Mouse (Mus musculus) limb, embryonic 15.5 days (tissue): ENCODE results near the gene Plekhb2. TPM values are rescaled to one million over a fixed set of nuclear protein-coding genes. Genes with fewer than 3 reads are reported as not detected.

Experiments used
- ATAC-seq: fragments of 200-750 bp; cut with Nextera tagmentation; 2 replicates; pipeline ENCODE4 v1.8.0; 2017; ENCODE audit warnings: low read depth, moderate TSS enrichment; ENCODE audit not compliant: insufficient number of reproducible peaks, low FRiP score, low TSS enrichment
- H3K27ac ChIP-seq: fragments of 300-500 bp; sonication (generic); 2 replicates; pipeline ENCODE4 v1.5.1; 2015; ENCODE audit warnings: moderate library complexity, mild to moderate bottlenecking, inconsistent platforms
- H3K27me3 ChIP-seq: fragments of 300-500 bp; sonication (generic); 2 replicates; pipeline ENCODE4 v1.6.1; 2015; ENCODE audit warnings: inconsistent platforms
- H3K36me3 ChIP-seq: fragments of 300-500 bp; sonication (generic); 2 replicates; pipeline ENCODE4 v1.6.1; 2015; ENCODE audit warnings: inconsistent platforms
- H3K4me1 ChIP-seq: fragments of 300-500 bp; sonication (generic); 2 replicates; pipeline ENCODE4 v1.6.1; 2015; ENCODE audit warnings: inconsistent platforms
- H3K4me2 ChIP-seq: fragments of 300-500 bp; sonication (generic); 2 replicates; pipeline ENCODE4 v1.6.1; 2015; ENCODE audit warnings: mild to moderate bottlenecking, inconsistent platforms
- H3K4me3 ChIP-seq: fragments of 300-500 bp; sonication (generic); 2 replicates; pipeline ENCODE4 v1.5.1; 2015; ENCODE audit warnings: mild to moderate bottlenecking, inconsistent platforms
- H3K9ac ChIP-seq: fragments of 300-500 bp; sonication (generic); 2 replicates; pipeline ENCODE4 v1.6.1; 2015; ENCODE audit warnings: inconsistent platforms
- H3K9me3 ChIP-seq: fragments of 300-500 bp; sonication (generic); 2 replicates; pipeline ENCODE4 v1.6.1; 2016; ENCODE audit warnings: inconsistent platforms
- WGBS: fragments of 180-500 bp; shearing (Covaris S2); methylation state at CpG from one replicate; pipeline ENCODE4 v1.1.7; 2015; 5-methylcytosine and 5-hydroxymethylcytosine counted together
- polyA plus RNA-seq: library from polyadenylated mRNA; unstranded; fragments of >200 nt; fragmentation: Nextera tagmentation; extraction: Ambion mirVana; gene quantifications from 2 replicates; pipeline ENCODE4 v1.2.1, GENCODE M21; 2015

Plekhb2 gene
- polyA plus RNA-seq, 1 experiment from 2014 or later, result 20.4 TPM

GRCm38 (mm10) chr1:34855056-34855739 lies 5.4 kb downstream of the Plekhb2 start:
- Histone ChIP-seq H3K9ac (no peak overlapping the region), H3K27ac (no peak overlapping the region), H3K4me1 (no peaks in the 10 kb centered on the region), H3K27me3 (no peaks in the 10 kb centered on the region), H3K9me3 (no peaks in the 10 kb centered on the region), H3K36me3 (no peaks in the 10 kb centered on the region), H3K4me3 (no peak overlapping the region), H3K4me2 (no peak overlapping the region)
- WGBS, result 74% methylated on average over 12 of the region's 12 CpGs
- ATAC-seq, result no peak

- 68% methylated on average over 5 of the region's 5 CpGs for WGBS
- H3K9me3 ChIP-seq, result no peaks in the 10 kb centered on the region
Observed at GRCm38 (mm10) chr1:34858671-34859070, 8.9 kb downstream of the Plekhb2 start.

GRCm38 (mm10) chr1:34859761-34860160 lies 10.0 kb downstream of the Plekhb2 start:
- H3K9me3 ChIP-seq, result no peaks in the 10 kb centered on the region
- no peak overlapping the region for H3K27ac ChIP-seq
- WGBS, result 85% methylated on average over 3 of the region's 3 CpGs
- H3K4me1 ChIP-seq, result no peaks in the 10 kb centered on the region
- ATAC-seq, result no peak
- H3K36me3 ChIP-seq, result peaks cover 9% of the 10 kb centered on the region
- no peak overlapping the region for H3K9ac ChIP-seq
- H3K4me2 ChIP-seq, result no peak overlapping the region
- no peaks in the 10 kb centered on the region for H3K27me3 ChIP-seq
- H3K4me3 ChIP-seq, result no peak overlapping the region

More at GRCm38 (mm10) chr1:34858671-34859070, 8.9 kb downstream of the Plekhb2 start:
- Histone ChIP-seq H3K4me1 (no peaks in the 10 kb centered on the region), H3K27ac (no peak overlapping the region), H3K27me3 (no peaks in the 10 kb centered on the region), H3K9ac (no peak overlapping the region), H3K4me2 (no peak overlapping the region), H3K36me3 (peaks cover 5% of the 10 kb centered on the region; the same call in 1 of the 2 replicates), H3K4me3 (no peak overlapping the region)
- no peak for ATAC-seq

GRCm38 (mm10) chr1:34860205-34860604 lies 10.4 kb downstream of the Plekhb2 start:
- Histone ChIP-seq H3K9me3 (no peaks in the 10 kb centered on the region), H3K27ac (no peak overlapping the region), H3K4me2 (no peak overlapping the region), H3K4me3 (no peak overlapping the region), H3K36me3 (peaks cover 9% of the 10 kb centered on the region), H3K9ac (no peak overlapping the region), H3K4me1 (no peaks in the 10 kb centered on the region), H3K27me3 (no peaks in the 10 kb centered on the region)
- no peak for ATAC-seq
- 79% methylated on average over 7 of the region's 7 CpGs for WGBS

GRCm38 (mm10) chr1:34862877-34863276 lies 13.1 kb downstream of the Plekhb2 start:
- Histone ChIP-seq H3K9ac (no peak overlapping the region), H3K27ac (no peak overlapping the region), H3K4me1 (no peaks in the 10 kb centered on the region), H3K27me3 (no peaks in the 10 kb centered on the region), H3K4me3 (no peak overlapping the region), H3K4me2 (no peak overlapping the region), H3K9me3 (no peaks in the 10 kb centered on the region), H3K36me3 (peaks cover 12% of the 10 kb centered on the region)
- WGBS, result 93% methylated on average over 13 of the region's 13 CpGs
- ATAC-seq, result no peak

GRCm38 (mm10) chr1:34863323-34863722 lies 13.5 kb downstream of the Plekhb2 start:
- Histone ChIP-seq H3K4me1 (no peaks in the 10 kb centered on the region), H3K9me3 (no peaks in the 10 kb centered on the region), H3K4me3 (no peak overlapping the region), H3K27me3 (no peaks in the 10 kb centered on the region), H3K9ac (no peak overlapping the region), H3K27ac (no peak overlapping the region), H3K4me2 (no peak overlapping the region), H3K36me3 (peaks cover 12% of the 10 kb centered on the region)
- 83% methylated on average over 7 of the region's 7 CpGs for WGBS
- no peak for ATAC-seq

GRCm38 (mm10) chr1:34864243-34864642 lies 14.5 kb downstream of the Plekhb2 start:
- Histone ChIP-seq H3K4me1 (no peaks in the 10 kb centered on the region), H3K9ac (no peak overlapping the region), H3K36me3 (peaks cover 14% of the 10 kb centered on the region), H3K9me3 (no peaks in the 10 kb centered on the region), H3K4me3 (no peak overlapping the region), H3K4me2 (no peak overlapping the region), H3K27me3 (no peaks in the 10 kb centered on the region), H3K27ac (no peak overlapping the region)
- no peak for ATAC-seq
- WGBS, result 82% methylated on average over 7 of the region's 7 CpGs

GRCm38 (mm10) chr1:34865866-34866265 lies 16.1 kb downstream of the Plekhb2 start:
- H3K4me2 ChIP-seq, result no peak overlapping the region
- H3K27ac ChIP-seq, result no peak overlapping the region
- peaks cover 16% of the 10 kb centered on the region for H3K36me3 ChIP-seq
- no peaks in the 10 kb centered on the region for H3K27me3 ChIP-seq
- WGBS, result 89% methylated on average over 9 of the region's 9 CpGs
- no peaks in the 10 kb centered on the region for H3K4me1 ChIP-seq
- ATAC-seq, result no peak
- H3K9ac ChIP-seq, result no peak overlapping the region
- no peaks in the 10 kb centered on the region for H3K9me3 ChIP-seq
- H3K4me3 ChIP-seq, result no peak overlapping the region

GRCm38 (mm10) chr1:34866815-34867573 lies 17.2 kb downstream of the Plekhb2 start:
- no peak overlapping the region for H3K4me3 ChIP-seq
- H3K9ac ChIP-seq, result no peak overlapping the region
- no peaks in the 10 kb centered on the region for H3K4me1 ChIP-seq
- H3K4me2 ChIP-seq, result no peak overlapping the region
- ATAC-seq, result no peak
- H3K9me3 ChIP-seq, result no peaks in the 10 kb centered on the region
- no peaks in the 10 kb centered on the region for H3K27me3 ChIP-seq
- H3K27ac ChIP-seq, result no peak overlapping the region
- peaks cover 16% of the 10 kb centered on the region for H3K36me3 ChIP-seq
- 62% methylated on average over 10 of the region's 10 CpGs for WGBS

GRCm38 (mm10) chr1:34867574-34867955 lies 17.8 kb downstream of the Plekhb2 start:
- H3K4me3 ChIP-seq, result no peak overlapping the region
- H3K36me3 ChIP-seq, result peaks cover 16% of the 10 kb centered on the region
- H3K9me3 ChIP-seq, result no peaks in the 10 kb centered on the region
- no peak overlapping the region for H3K4me2 ChIP-seq
- WGBS, result 91% methylated on average over 5 of the region's 5 CpGs
- no peak overlapping the region for H3K27ac ChIP-seq
- H3K4me1 ChIP-seq, result no peaks in the 10 kb centered on the region
- no peaks in the 10 kb centered on the region for H3K27me3 ChIP-seq
- no peak overlapping the region for H3K9ac ChIP-seq
- ATAC-seq, result no peak

- ATAC-seq, result no peak
- Histone ChIP-seq H3K36me3 (peaks cover 11% of the 10 kb centered on the region; the same call in 1 of the 2 replicates), H3K27me3 (no peaks in the 10 kb centered on the region), H3K27ac (no peak overlapping the region), H3K4me2 (no peak overlapping the region), H3K9ac (no peak overlapping the region), H3K9me3 (no peaks in the 10 kb centered on the region), H3K4me3 (no peak overlapping the region), H3K4me1 (no peaks in the 10 kb centered on the region)
- 94% methylated on average over 8 of the region's 8 CpGs for WGBS
Observed at GRCm38 (mm10) chr1:34868391-34868790, 18.6 kb downstream of the Plekhb2 start.

GRCm38 (mm10) chr1:34869231-34869630 lies 19.5 kb downstream of the Plekhb2 start:
- H3K4me1 ChIP-seq, result no peaks in the 10 kb centered on the region
- ATAC-seq, result no peak
- H3K9ac ChIP-seq, result no peak overlapping the region
- no peaks in the 10 kb centered on the region for H3K9me3 ChIP-seq
- WGBS, result 96% methylated on average over 16 of the region's 16 CpGs
- H3K27ac ChIP-seq, result no peak overlapping the region
- H3K4me3 ChIP-seq, result no peak overlapping the region
- no peak overlapping the region for H3K4me2 ChIP-seq
- no peaks in the 10 kb centered on the region for H3K27me3 ChIP-seq
- peaks cover 9% of the 10 kb centered on the region; the same call in 1 of the 2 replicates for H3K36me3 ChIP-seq
